Mouse (Mus musculus) gastrocnemius, adult 8-10 months (tissue): Measurements from ENCODE around the gene Pabpc4. TPM values are rescaled to one million over a fixed set of nuclear protein-coding genes. Genes with fewer than 3 reads are reported as not detected.
"Not testable (repeated sequence)": the region's sequence is repeated elsewhere in the genome, so short reads cannot be mapped to it uniquely, and the experiment has no call there.

Experiments
- DNase-seq, 2 experiments: peaks; one replicate each; pipeline ENCODE4 v3.0.0; 2022; ENCODE audit warnings: low spot score in 2 of 2
- total RNA-seq, 4 experiments: library from RNA; stranded (reverse); gene quantifications; 2 replicates each; pipeline ENCODE4 v1.2.4; 2022

Pabpc4 gene
- total RNA-seq, 4 experiments from 2014 or later: 325 to 385 (median 343) TPM

- DNase-seq: no peak
Observed at GRCm38 (mm10) chr4:123297195-123297960, 35.2 kb downstream of the Pabpc4 start.

- no peak for DNase-seq
Observed at GRCm38 (mm10) chr4:123298226-123298625, 36.1 kb downstream of the Pabpc4 start.

DNA sequence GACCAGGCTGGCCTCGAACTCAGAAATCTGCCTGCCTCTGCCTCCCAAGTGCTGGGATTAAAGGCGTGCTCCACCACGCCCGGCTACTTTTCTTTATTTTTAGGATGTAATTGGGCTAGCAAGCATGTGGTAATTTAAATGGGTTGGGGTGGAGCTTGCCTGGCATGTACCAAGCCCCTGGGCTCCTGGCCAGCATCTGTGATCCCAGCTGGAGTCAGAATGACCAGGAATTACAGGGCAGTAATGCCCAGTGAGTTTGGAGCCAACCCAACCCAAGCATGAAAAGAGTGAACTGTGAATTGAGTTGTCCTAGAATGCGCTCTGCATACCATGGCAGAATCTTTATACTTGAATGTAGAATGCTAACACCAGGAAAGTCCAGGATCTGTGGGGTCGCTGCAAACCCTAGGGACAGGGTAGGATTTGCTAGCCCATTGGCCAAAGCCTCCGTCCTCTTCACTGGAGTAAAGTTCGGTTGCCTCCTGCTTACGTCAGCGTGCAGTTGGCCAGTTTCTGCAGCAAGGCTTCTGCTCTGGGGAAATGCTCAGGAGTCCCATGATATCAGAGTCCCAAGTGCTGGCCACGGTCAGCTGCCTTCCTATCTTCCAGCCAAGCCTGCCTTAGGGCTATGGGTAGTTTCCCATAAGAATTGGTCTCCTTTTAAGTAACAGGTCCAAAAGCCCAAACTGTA, 37.0 kb downstream of the Pabpc4 start:
- DNase-seq: peak in 1 of 2 experiments; percentile 50

DNA sequence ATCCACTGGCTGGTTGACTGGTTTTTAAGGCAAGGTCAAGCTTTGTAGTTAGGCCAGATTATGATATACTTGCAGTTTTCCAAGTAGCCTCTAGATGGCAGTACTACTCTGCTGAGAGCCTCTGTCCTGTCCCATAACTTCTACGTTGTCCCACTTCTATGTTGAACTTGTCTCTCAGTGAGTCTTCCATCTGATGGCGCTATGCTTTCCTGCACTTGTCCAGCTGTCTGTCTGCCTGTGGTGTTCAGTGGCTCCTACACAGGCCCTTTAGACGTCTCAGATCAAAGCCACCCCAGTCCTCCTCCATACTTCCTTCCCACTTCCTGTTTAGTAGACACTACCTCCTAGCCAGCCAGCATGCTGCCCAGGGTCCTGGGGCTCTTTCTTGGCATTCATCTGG, 43.6 kb downstream of the Pabpc4 start:
- DNase-seq: no peak

DNA sequence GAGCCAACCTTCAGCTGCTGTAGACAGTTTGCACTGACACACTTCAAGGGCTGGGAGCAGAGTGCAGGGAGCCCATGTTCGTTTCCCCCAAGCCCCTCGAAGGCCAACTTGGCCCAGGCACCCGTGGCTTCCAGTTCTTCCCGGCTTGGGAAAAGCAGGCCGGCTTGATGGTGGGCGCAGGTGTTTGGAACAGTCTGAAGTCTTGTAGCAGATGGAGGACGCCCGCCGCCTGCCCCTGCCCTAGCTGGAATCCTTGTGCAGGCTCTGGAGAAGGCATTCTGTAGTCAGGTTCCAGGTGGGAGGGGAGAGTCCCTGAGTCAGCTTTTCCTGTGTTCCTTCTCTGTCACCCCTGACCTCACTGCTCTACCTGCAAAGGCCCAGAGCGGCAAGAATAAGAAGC, 44.8 kb downstream of the Pabpc4 start:
- no peak for DNase-seq

DNA sequence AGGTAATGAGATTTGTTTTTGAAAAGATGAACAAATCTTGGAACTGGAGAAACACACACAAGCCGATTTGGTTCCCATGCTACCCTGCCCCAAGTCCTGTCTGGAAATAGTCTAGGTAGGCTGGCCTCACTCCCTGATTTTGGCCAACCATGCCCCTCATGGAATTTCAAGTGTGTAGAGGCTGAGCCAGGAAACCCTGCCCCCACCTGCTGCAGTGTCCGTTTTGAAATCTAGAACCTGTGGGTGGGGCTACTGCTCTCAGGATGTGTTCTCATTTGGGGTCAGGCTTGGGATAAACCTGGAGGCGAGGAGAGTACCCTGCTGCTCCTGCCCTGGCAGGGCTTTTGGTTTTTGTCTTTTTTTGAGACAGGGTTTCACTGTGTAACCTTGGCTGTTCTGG, 46.1 kb downstream of the Pabpc4 start:
- DNase-seq: peak; percentile 17 to 38

GRCm38 (mm10) chr4:123311845-123312244, 49.7 kb downstream of the Pabpc4 start:
- DNase-seq: no peak

DNA sequence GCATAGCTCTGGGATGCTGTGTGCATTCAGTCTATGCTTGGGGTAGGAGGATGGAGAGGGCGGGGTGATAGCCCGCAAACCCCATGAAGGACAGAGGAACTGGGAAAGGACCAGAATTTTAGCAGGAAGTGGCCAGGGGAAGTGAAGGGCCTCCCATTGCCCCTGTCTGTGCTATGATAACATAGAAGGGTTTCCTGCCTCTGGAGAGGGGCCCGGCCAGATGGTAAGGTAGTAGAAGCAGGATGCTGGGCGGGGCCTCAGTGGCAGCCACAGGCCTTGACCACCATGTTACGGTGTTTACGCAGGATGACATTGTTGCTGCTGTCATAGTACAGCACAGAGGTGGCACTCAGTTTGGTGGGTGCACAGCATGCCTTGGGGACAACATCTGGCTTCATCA, 50.9 kb downstream of the Pabpc4 start:
- DNase-seq: no peak

- DNase-seq: no peak
Observed at GRCm38 (mm10) chr4:123314497-123314896, 52.3 kb downstream of the Pabpc4 start.

DNA sequence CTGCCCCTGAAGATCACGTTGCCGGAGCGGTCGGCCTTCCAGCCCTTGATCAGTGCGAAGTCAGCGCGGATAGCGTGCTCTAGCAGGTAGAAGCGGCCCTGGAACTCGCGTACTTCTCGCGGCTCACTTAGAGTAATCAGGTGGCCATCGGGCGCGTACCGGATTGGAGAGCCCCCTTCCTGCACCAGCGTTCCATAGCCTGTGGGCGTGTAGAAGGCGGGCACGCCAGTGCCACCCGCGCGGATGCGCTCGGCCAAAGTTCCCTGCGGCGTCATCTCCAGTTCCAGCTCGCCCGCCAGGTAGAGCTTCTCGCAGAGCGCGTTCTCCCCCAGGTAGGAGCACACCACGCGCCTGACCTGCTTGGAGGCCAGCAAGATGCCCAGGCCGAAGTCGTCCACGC, 60.8 kb downstream of the Pabpc4 start:
- DNase-seq: not testable (repeated sequence)

DNA sequence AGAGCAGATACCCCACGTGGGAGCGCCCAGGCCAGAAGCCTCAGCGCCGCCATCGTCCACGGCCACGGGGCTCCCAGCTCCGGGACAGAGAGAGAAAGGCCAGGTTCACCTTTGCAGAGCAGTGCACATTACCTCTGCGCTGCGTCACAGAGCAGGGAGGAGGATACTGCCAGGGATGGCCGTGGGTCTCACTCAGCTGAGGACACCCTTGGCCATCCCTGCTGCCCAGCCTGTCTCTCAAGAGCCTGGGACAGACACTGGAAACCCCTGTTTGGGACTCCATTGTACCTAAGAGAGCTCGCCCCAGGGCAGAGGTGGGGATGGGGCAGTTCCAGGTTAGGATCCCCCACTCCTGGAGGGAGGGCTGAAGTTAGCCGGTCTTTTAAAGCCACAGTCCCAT, 61.4 kb downstream of the Pabpc4 start, which contains the start of gene Oxct2a:
Gene Oxct2a (minus strand): TSS at position 101 of the 400 bp plus-strand sequence.
- DNase-seq: no peak

- DNase-seq: no peak
Observed at GRCm38 (mm10) chr4:123326087-123326486, 63.9 kb downstream of the Pabpc4 start.

DNA sequence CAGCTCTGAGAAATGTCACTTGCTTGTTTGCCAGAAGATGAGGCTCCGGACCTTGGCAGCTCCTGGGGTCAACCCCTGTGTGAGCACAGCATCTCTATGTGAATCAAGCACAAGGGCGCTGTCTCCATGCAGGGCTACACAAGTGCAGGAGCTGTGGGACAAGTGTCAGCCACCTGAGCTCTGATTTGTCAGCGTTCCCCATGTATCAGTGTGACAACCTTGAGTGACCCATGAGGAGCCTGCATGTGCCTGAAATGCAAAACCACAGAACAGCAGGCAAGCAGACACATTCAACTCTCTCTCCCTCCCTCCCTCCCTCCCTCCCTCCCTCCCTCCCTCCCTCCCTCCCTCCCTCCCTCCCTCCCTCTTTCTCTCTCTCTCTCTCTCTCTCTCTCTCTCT, 65.5 kb downstream of the Pabpc4 start:
- no peak for DNase-seq

GRCm38 (mm10) chr4:123328946-123329345, 66.8 kb downstream of the Pabpc4 start:
- no peak for DNase-seq

GRCm38 (mm10) chr4:123331326-123331725, 69.2 kb downstream of the Pabpc4 start:
- DNase-seq: no peak

DNA sequence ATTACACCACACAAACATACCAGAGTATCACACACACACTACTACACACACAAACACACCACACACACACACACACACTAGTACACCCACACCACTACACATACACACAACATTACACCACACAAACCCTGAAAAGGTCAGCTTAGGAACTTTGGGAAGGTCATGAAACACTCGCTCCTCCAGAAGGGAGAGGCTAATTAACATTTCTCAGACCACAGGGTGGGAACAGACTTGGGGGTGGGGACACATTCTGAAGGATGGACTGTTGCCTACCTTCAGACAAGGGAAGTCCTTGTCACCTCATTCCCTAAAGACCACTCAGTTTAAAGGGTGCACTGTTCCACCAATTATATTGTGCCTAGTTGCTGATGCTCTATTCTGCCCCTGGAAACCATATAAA, 69.8 kb downstream of the Pabpc4 start:
- not testable (repeated sequence) for DNase-seq

DNA sequence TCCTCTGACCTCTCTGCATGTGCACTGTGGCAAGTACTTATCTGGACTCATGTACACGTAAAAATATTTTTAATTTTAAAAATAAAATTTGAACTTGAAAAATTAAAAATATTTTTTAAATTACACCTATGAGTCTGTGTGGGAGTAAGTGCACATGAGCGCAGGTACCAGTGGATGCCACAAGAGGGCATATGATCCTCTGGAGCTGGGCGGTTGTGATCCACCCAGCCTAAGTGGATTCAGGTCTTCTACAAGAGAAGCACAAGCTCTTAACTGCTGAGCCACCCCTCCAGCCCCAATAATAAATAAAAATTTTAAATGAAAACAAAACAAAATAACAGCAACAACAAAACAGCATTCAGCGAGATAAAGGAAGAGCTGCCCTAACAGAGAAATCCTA, 71.0 kb downstream of the Pabpc4 start:
- no peak for DNase-seq

DNA sequence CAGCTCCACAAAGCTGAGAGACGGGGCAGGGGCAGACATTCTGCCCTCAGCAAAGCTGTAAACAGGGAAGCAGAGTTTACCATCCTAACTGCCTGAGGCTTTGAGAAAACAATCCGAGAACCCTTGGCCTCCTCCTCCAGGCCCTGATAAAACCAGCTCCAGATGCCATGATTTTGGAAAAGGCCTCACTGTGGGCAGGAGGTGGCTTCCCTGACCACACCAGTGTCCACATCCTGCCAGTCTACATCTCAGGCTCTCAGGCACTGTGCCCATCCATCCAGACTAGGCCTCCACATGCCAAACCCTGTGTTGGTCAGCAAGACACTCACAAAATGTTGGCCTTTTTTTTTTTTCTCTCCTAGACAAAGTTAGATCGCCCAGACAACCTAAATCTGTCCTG, 72.0 kb downstream of the Pabpc4 start:
- no peak for DNase-seq

GRCm38 (mm10) chr4:123335244-123335643, 73.1 kb downstream of the Pabpc4 start:
- not testable (repeated sequence) for DNase-seq

DNA sequence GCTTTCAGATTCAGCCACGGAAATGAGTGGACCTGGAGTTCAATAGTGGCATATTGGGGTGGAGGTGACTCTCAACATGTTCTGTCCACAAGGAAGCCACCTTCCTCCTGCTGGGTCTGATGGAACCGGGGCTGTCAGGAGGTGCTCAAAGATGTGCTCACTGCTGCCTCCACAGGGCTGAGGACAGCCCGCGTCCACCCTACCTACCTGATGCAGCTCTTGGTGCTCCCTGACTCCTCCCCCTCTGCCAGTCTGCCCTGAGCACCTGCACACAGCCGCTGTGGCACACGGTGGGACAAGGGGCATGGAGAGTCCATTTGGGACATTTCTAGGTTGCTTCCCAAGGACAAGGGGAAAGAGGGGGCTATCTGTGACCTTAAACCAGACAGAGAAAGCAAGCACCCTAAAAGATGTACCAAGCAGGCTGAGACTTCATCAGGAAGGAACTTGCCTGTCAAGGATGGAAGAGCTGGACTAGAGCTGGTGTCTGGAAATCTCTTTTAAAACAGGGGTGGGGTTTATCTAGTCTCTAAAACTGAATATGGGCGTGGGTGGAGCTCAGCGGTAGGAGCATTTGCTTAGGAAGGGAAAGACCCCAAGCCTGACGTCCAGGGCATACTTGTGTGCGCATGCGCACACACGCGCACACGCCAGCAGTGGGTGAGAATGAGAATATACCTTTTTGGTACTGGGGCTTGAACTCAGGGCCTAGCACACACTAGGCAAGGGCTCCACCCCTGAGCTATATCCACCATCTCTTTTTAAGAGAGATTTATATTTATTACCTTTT, 73.8 kb downstream of the Pabpc4 start:
- no peak for DNase-seq

DNA sequence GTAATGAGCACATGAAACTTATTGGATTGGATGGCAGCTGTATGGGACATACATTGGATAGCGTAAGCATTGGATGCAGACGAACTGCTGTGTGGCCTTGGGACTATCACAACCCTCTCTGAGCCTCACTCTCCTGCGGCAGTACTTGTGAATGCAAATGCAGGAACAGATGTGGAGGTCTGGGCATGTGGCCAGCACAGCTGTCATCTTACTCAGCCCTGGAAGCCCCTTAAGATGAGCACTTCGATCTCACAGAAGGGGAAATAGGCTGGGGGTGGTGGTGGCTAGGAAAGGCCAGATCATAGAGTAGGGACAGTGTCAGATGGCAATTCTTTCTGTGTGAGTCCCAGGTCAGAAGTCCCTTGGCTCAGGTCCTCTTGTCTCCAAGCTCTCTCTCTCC, 75.5 kb downstream of the Pabpc4 start:
- no peak for DNase-seq

GRCm38 (mm10) chr4:123340232-123340631, 78.1 kb downstream of the Pabpc4 start:
- DNase-seq: no peak
